Mouse (Mus musculus) stomach, postnatal 0 days (tissue): ENCODE data around the gene Lhx3. TPM values are rescaled to one million over a fixed set of nuclear protein-coding genes. Genes with fewer than 3 reads are reported as not detected.
A peak's percentile ranks its signal among the peaks of the same experiment; 100 is the strongest.

ENCODE experiments used
- ATAC-seq: fragments of 200-750 bp; cut with Nextera tagmentation; 2 replicates; pipeline ENCODE4 v1.8.0; 2017; ENCODE audit not compliant: low FRiP score, low TSS enrichment
- DNase-seq: peaks from one replicate; pipeline ENCODE4 v3.0.0-alpha.2; 2016; ENCODE audit warnings: low spot score
- H3K27ac ChIP-seq: fragments of 300-500 bp; sonication (generic); replicated peaks from 2 replicates; pipeline ENCODE4 v1.5.1; 2014; ENCODE audit warnings: mild to moderate bottlenecking, control low read depth
- H3K27me3 ChIP-seq: fragments of 300-500 bp; sonication (generic); 2 replicates; pipeline ENCODE4 v1.6.1; 2014; ENCODE audit warnings: low read length; ENCODE audit not compliant: control insufficient read depth, insufficient read depth
- H3K36me3 ChIP-seq: fragments of 300-500 bp; sonication (generic); 2 replicates; pipeline ENCODE4 v1.6.1; 2014; ENCODE audit warnings: low read length, mixed read lengths; ENCODE audit not compliant: control insufficient read depth, insufficient read depth
- H3K4me1 ChIP-seq: fragments of 300-500 bp; sonication (generic); replicated peaks from 2 replicates; pipeline ENCODE4 v1.6.1; 2014; ENCODE audit warnings: antibody characterized with exemption; ENCODE audit not compliant: control insufficient read depth, insufficient read depth
- H3K4me2 ChIP-seq: fragments of 300-500 bp; sonication (generic); replicated peaks from 2 replicates; pipeline ENCODE4 v1.6.1; 2014; ENCODE audit warnings: low read depth, mild to moderate bottlenecking, control low read depth, moderate library complexity
- H3K4me3 ChIP-seq: fragments of 300-500 bp; sonication (generic); 2 replicates; pipeline ENCODE4 v1.5.1; 2014; ENCODE audit warnings: low read depth, low read length, control low read depth
- H3K9ac ChIP-seq: fragments of 300-500 bp; sonication (generic); 2 replicates; pipeline ENCODE4 v1.6.1; 2014; ENCODE audit warnings: mild to moderate bottlenecking, low read length, control low read depth, mixed read lengths
- H3K9me3 ChIP-seq: fragments of 300-500 bp; sonication (generic); 2 replicates; pipeline ENCODE4 v1.6.1; 2016; ENCODE audit warnings: low read length; ENCODE audit not compliant: control insufficient read depth
- CTCF ChIP-seq: IDR thresholded peaks from 2 replicates; pipeline ENCODE4 v1.5.1; 2016; ENCODE audit warnings: antibody characterized with exemption, low read depth, mild to moderate bottlenecking, moderate library complexity
- EP300 ChIP-seq: optimal IDR thresholded peaks from 2 replicates; pipeline ENCODE3; 2016; ENCODE audit warnings: antibody characterized with exemption
- WGBS: fragments of 180-500 bp; shearing (Covaris S2); extraction: QIAGEN DNeasy Blood & Tissue Kit; methylation state at CpG from one replicate; pipeline ENCODE4 v1.1.7; 2014; 5-methylcytosine and 5-hydroxymethylcytosine counted together
- polyA plus RNA-seq: library from polyadenylated mRNA; unstranded; fragments of >200 nt; fragmentation: Nextera tagmentation; extraction: Ambion mirVana; gene quantifications from 2 replicates; pipeline ENCODE4 v1.2.1, GENCODE M21; 2015

The Lhx3 gene
- not detected in 2 replicates for polyA plus RNA-seq

- Histone ChIP-seq H3K4me2 (no peak within 1 kb of the TSS), H3K4me1 (no peaks in the 10 kb centered on the region), H3K9ac (no peak within 1 kb of the TSS), H3K27ac (no peak within 1 kb of the TSS), H3K9me3 (no peaks in the 10 kb centered on the region), H3K27me3 (peaks cover 30% of the 10 kb centered on the region), H3K36me3 (peaks cover 18% of the 10 kb centered on the region), H3K4me3 (no peak within 1 kb of the TSS)
- WGBS, result 6% methylated on average over 19 of the region's 19 CpGs
- ATAC-seq, result peak; percentile 88
- peak; percentile 94 for DNase-seq
- no peak for TF ChIP-seq EP300
- no peak for TF ChIP-seq CTCF
Measured at GRCm38 (mm10) chr2:26208126-26208789, at the start of gene Lhx3. Lhx3 (minus strand) TSS chr2:26208289.

- Histone ChIP-seq H3K4me3 (no peak overlapping the region), H3K27me3 (no peaks in the 10 kb centered on the region), H3K4me2 (no peak overlapping the region), H3K27ac (0 out of 2 replicates have a peak overlapping the region, but pooled peaks have one; percentile 35), H3K9me3 (no peaks in the 10 kb centered on the region), H3K9ac (no peak overlapping the region), H3K4me1 (no peaks in the 10 kb centered on the region), H3K36me3 (no peaks in the 10 kb centered on the region)
- WGBS, result 67% methylated on average over 16 of the region's 16 CpGs
- TF ChIP-seq CTCF, result no peak
- TF ChIP-seq EP300, result no peak
- no peak for DNase-seq
- ATAC-seq, result 0 out of 2 replicates have a peak, but pooled peaks have one; percentile 14
Measured at GRCm38 (mm10) chr2:26257315-26258096, 49.4 kb upstream of the Lhx3 start.

- no peak overlapping the region for H3K4me2 ChIP-seq
- H3K4me3 ChIP-seq, result no peak overlapping the region
- ATAC-seq (no peak), DNase-seq (no peak)
- no peaks in the 10 kb centered on the region for H3K9me3 ChIP-seq
- TF ChIP-seq EP300 (no peak), CTCF (no peak)
- H3K9ac ChIP-seq, result no peak overlapping the region
- WGBS, result 63% methylated on average over 4 of the region's 4 CpGs
- no peaks in the 10 kb centered on the region for H3K4me1 ChIP-seq
- no peaks in the 10 kb centered on the region for H3K36me3 ChIP-seq
- no peaks in the 10 kb centered on the region for H3K27me3 ChIP-seq
- no peak overlapping the region for H3K27ac ChIP-seq
Measured at GRCm38 (mm10) chr2:26254816-26255215, 46.7 kb upstream of the Lhx3 start.

GRCm38 (mm10) chr2:26252514-26253206, 44.6 kb upstream of the Lhx3 start:
- 44% methylated on average over 8 of the region's 8 CpGs for WGBS
- no peak overlapping the region for H3K9ac ChIP-seq
- ATAC-seq (peak; percentile 63; the same call in 1 of the 2 replicates), DNase-seq (peak; percentile 30)
- H3K4me1 ChIP-seq, result no peaks in the 10 kb centered on the region
- TF ChIP-seq CTCF (no peak), EP300 (no peak)
- no peak overlapping the region for H3K4me3 ChIP-seq
- H3K9me3 ChIP-seq, result no peaks in the 10 kb centered on the region
- peak overlapping the region; percentile 88 for H3K27ac ChIP-seq
- no peak overlapping the region for H3K4me2 ChIP-seq
- H3K27me3 ChIP-seq, result no peaks in the 10 kb centered on the region
- H3K36me3 ChIP-seq, result no peaks in the 10 kb centered on the region

GRCm38 (mm10) chr2:26247531-26247930, 39.4 kb upstream of the Lhx3 start:
- WGBS, result 43% methylated on average over 3 of the region's 3 CpGs
- Histone ChIP-seq H3K4me2 (no peak overlapping the region), H3K4me1 (no peaks in the 10 kb centered on the region), H3K27ac (no peak overlapping the region), H3K27me3 (no peaks in the 10 kb centered on the region), H3K36me3 (no peaks in the 10 kb centered on the region), H3K9me3 (no peaks in the 10 kb centered on the region), H3K9ac (no peak overlapping the region), H3K4me3 (no peak overlapping the region)
- TF ChIP-seq CTCF, result no peak
- no peak for TF ChIP-seq EP300
- ATAC-seq (no peak; the same call in 1 of the 2 replicates), DNase-seq (no peak)
